24 mouse cellular contexts compared by ENCODE assay signal in the genomic region with DNA sequence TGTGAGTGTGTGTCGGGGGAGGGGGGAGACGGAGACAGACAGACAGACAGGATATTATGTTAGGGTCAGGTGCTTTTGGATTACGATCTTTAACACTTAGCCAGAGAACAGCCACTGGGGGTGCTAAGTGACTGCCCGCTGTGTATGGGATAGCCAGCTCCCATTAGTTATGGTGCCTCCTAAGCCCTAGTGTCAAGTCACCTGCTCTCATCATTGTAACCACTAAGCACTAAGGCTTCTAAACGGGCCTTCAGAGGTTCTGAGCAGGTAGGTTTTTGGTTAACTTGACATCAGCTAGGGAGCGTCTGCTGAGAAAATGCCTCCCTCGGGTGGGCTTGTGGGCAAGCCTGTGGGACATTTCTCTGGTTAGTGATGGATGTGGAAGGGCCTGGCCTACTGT.
A peak's percentile ranks its signal among the peaks of the same experiment; 100 is the strongest.
DNase-seq lines count a peak whose midpoint lies in the region; ATAC-seq and TF ChIP-seq lines count a peak whose summit lies in the region.
"Had no signal": no experiment of that assay in that cellular context is flagged by ENCODE, and none has a peak within 500 bp of the region (broad histone marks: within the 10 kb centered on the region; RNA-seq: fewer than 3 reads in every experiment).

No protein-coding gene starts in this region.

- no peak for TF ChIP-seq EP300 in heart, adult 2 months (IDR thresholded peaks at IDR 0.05; ENCODE audit: insufficient read depth, low read depth, low read length)
- no peak for TF ChIP-seq EP300 in stomach, postnatal 0 days (optimal IDR thresholded peaks at IDR 0.05)

- H3K36me3 ChIP-seq in heart, adult 2 months (ENCODE audit: control insufficient read depth, insufficient read depth, low read length): peaks cover 21% of the 10 kb centered on the region
- peaks cover 4% of the 10 kb centered on the region; the same call in 1 of the 2 replicates for H3K36me3 ChIP-seq in heart, embryonic 12.5 days
- H3K36me3 ChIP-seq in limb, embryonic 13.5 days: no peaks in the 10 kb centered on the region
- H3K36me3 ChIP-seq in limb, embryonic 10.5 days: no peaks in the 10 kb centered on the region
- no peaks in the 10 kb centered on the region for H3K36me3 ChIP-seq in stomach, postnatal 0 days (ENCODE audit: control insufficient read depth, insufficient read depth, low read length)
- H3K36me3 ChIP-seq: embryonic facial prominence, embryonic 13.5 days; embryonic facial prominence, embryonic 15.5 days; forebrain, embryonic 10.5 days; forebrain, embryonic 12.5 days had no signal

- ATAC-seq in heart, embryonic 12.5 days (ENCODE audit: insufficient number of reproducible peaks, low FRiP score): no peak
- ATAC-seq in limb, embryonic 13.5 days (ENCODE audit: low FRiP score, low read depth): no peak
- ATAC-seq in stomach, postnatal 0 days (ENCODE audit: low FRiP score, low TSS enrichment): no peak
- no peak for ATAC-seq in monocyte, adult 5-6 weeks (replicated peaks; ENCODE audit: insufficient number of reproducible peaks, low FRiP score, low TSS enrichment, poor library complexity, severe bottlenecking)
- ATAC-seq: forebrain, embryonic 14.5 days had no signal

- 0 out of 2 replicates have a peak, but pooled peaks cover 2% of the 10 kb centered on the region for H3K79me2 ChIP-seq in heart, adult 2 months (replicated peaks; ENCODE audit: control insufficient read depth, insufficient read depth, low read length)

- DNase-seq in gastrocnemius, adult 2 months: no peak
- no peak for DNase-seq in gastrocnemius, postnatal 10 days
- DNase-seq in heart, adult 2 months: no peak
- no peak for DNase-seq in limb, embryonic 10.5 days (ENCODE audit: low spot score)
- no peak for DNase-seq in stomach, postnatal 0 days (ENCODE audit: low spot score)
- DNase-seq: adrenal gland, adult 2 months; adrenal gland, postnatal 10 days; adrenal gland, postnatal 25 days; cerebellum, adult 11 months; cerebellum, adult 18-20 months; cerebellum, adult 8-10 months; cerebellum, adult 9-11 months; cerebellum, postnatal 14 days; cerebellum, postnatal 36 days; embryo, embryonic 11 days had no signal

- H3K9ac ChIP-seq in heart, adult 2 months (ENCODE audit: low read depth, low read length): no peak overlapping the region
- no peak overlapping the region for H3K9ac ChIP-seq in heart, embryonic 12.5 days
- no peak overlapping the region for H3K9ac ChIP-seq in limb, embryonic 13.5 days
- no peak overlapping the region for H3K9ac ChIP-seq in stomach, postnatal 0 days (ENCODE audit: low read length)
- H3K9ac ChIP-seq: embryonic facial prominence, embryonic 13.5 days; embryonic facial prominence, embryonic 15.5 days; forebrain, embryonic 12.5 days had no signal

- H3K27ac ChIP-seq in gastrocnemius, adult 2 months: peak overlapping the region; percentile 58
- H3K27ac ChIP-seq in heart, adult 2 months: peak overlapping the region; percentile 63
- H3K27ac ChIP-seq in heart, embryonic 12.5 days (ENCODE audit: poor library complexity, severe bottlenecking): no peak overlapping the region
- H3K27ac ChIP-seq in limb, embryonic 13.5 days: peak overlapping the region; percentile 22; the same call in 1 of the 2 replicates
- H3K27ac ChIP-seq in limb, embryonic 10.5 days: no peak overlapping the region
- H3K27ac ChIP-seq in stomach, postnatal 0 days (replicated peaks): no peak overlapping the region
- H3K27ac ChIP-seq: embryonic facial prominence, embryonic 13.5 days; embryonic facial prominence, embryonic 15.5 days; forebrain, embryonic 10.5 days; forebrain, embryonic 12.5 days had no signal

- no peaks in the 10 kb centered on the region for H3K27me3 ChIP-seq in heart, adult 2 months (ENCODE audit: control insufficient read depth, insufficient read depth, low read length)
- H3K27me3 ChIP-seq in heart, embryonic 12.5 days (replicated peaks): no peaks in the 10 kb centered on the region
- peaks cover 3% of the 10 kb centered on the region; the same call in 1 of the 2 replicates for H3K27me3 ChIP-seq in limb, embryonic 13.5 days
- H3K27me3 ChIP-seq in limb, embryonic 10.5 days (ENCODE audit: low read depth, poor library complexity, severe bottlenecking): peaks cover 7% of the 10 kb centered on the region; the same call in 1 of the 2 replicates
- H3K27me3 ChIP-seq in stomach, postnatal 0 days (ENCODE audit: control insufficient read depth, insufficient read depth, low read length): no peaks in the 10 kb centered on the region
- H3K27me3 ChIP-seq: embryonic facial prominence, embryonic 13.5 days; embryonic facial prominence, embryonic 15.5 days; forebrain, embryonic 12.5 days had no signal

- WGBS in heart, adult 2 months: 66% methylated on average over 7 of the region's 7 CpGs
- 79% methylated on average over 7 of the region's 7 CpGs for WGBS in heart, embryonic 12.5 days
- WGBS in limb, embryonic 13.5 days: 60% methylated on average over 7 of the region's 7 CpGs
- 83% methylated on average over 7 of the region's 7 CpGs for WGBS in limb, embryonic 10.5 days
- WGBS in stomach, postnatal 0 days: 77% methylated on average over 7 of the region's 7 CpGs

- TF ChIP-seq CTCF in gastrocnemius, adult 2 months (IDR thresholded peaks at IDR 0.05): peak; percentile 2; the same call in 1 of the 2 replicates
- peak; percentile 19; the same call in 1 of the 2 replicates for TF ChIP-seq CTCF in heart, adult 2 months (IDR thresholded peaks at IDR 0.05)
- TF ChIP-seq CTCF in stomach, postnatal 0 days (IDR thresholded peaks at IDR 0.05; ENCODE audit: low read depth): 0 out of 2 replicates have a peak, but pooled peaks have one; percentile 17

- no peak for TF ChIP-seq POLR2A in heart, adult 2 months (IDR thresholded peaks at IDR 0.05; ENCODE audit: insufficient read depth, low read depth, low read length)

- no peak overlapping the region for H3K4me3 ChIP-seq in gastrocnemius, adult 2 months
- H3K4me3 ChIP-seq in heart, adult 2 months: no peak overlapping the region
- no peak overlapping the region for H3K4me3 ChIP-seq in heart, embryonic 12.5 days
- no peak overlapping the region for H3K4me3 ChIP-seq in limb, embryonic 13.5 days
- H3K4me3 ChIP-seq in limb, embryonic 10.5 days: no peak overlapping the region
- H3K4me3 ChIP-seq in stomach, postnatal 0 days (ENCODE audit: low read depth, low read length): no peak overlapping the region
- H3K4me3 ChIP-seq: embryonic facial prominence, embryonic 13.5 days; embryonic facial prominence, embryonic 15.5 days; erythroblast, embryonic 14.5 days; forebrain, embryonic 10.5 days; forebrain, embryonic 12.5 days had no signal

- intact Hi-C loops in gastrocnemius, adult 2 months (cut with DNase I): no loop called here
- intact Hi-C loops in heart, adult 2 months (cut with DNase I): no loop called here

- H3K4me2 ChIP-seq in heart, embryonic 12.5 days: no peak overlapping the region
- H3K4me2 ChIP-seq in limb, embryonic 13.5 days (replicated peaks): no peak overlapping the region
- H3K4me2 ChIP-seq in stomach, postnatal 0 days (replicated peaks; ENCODE audit: low read depth): no peak overlapping the region
- H3K4me2 ChIP-seq: embryonic facial prominence, embryonic 13.5 days; embryonic facial prominence, embryonic 15.5 days; forebrain, embryonic 12.5 days had no signal

- no peaks in the 10 kb centered on the region for H3K9me3 ChIP-seq in heart, embryonic 12.5 days (replicated peaks)
- H3K9me3 ChIP-seq in limb, embryonic 13.5 days: no peaks in the 10 kb centered on the region
- H3K9me3 ChIP-seq in limb, embryonic 10.5 days (replicated peaks): no peaks in the 10 kb centered on the region
- no peaks in the 10 kb centered on the region for H3K9me3 ChIP-seq in stomach, postnatal 0 days (ENCODE audit: control insufficient read depth, low read length)
- H3K9me3 ChIP-seq: embryonic facial prominence, embryonic 15.5 days; forebrain, embryonic 10.5 days; forebrain, embryonic 12.5 days had no signal

- peaks cover 11% of the 10 kb centered on the region for H3K4me1 ChIP-seq in heart, adult 2 months (ENCODE audit: control insufficient read depth, insufficient read depth, low read length)
- peaks cover 26% of the 10 kb centered on the region for H3K4me1 ChIP-seq in heart, embryonic 12.5 days (replicated peaks)
- peaks cover 23% of the 10 kb centered on the region for H3K4me1 ChIP-seq in limb, embryonic 13.5 days
- peaks cover 4% of the 10 kb centered on the region for H3K4me1 ChIP-seq in limb, embryonic 10.5 days
- no peaks in the 10 kb centered on the region for H3K4me1 ChIP-seq in stomach, postnatal 0 days (replicated peaks; ENCODE audit: control insufficient read depth, insufficient read depth)

Comparison
In these comparisons a context has a peak if more than half of its experiments do, and no peak if none do; other contexts are left out.
1. H3K27ac ChIP-seq: peak in gastrocnemius, adult 2 months (single experiment), heart, adult 2 months (single experiment) and limb, embryonic 13.5 days (single experiment); none in heart, embryonic 12.5 days (single experiment), limb, embryonic 10.5 days (single experiment) and stomach, postnatal 0 days (single experiment).
2. Peak in every context shown above with its lines, with median percentiles within 50 percentile points of each other: CTCF ChIP-seq.